Mouse (Mus musculus): ENCODE data around the gene Etfdh. TPM values are rescaled to one million over a fixed set of nuclear protein-coding genes. Genes with fewer than 3 reads are reported as not detected.

Gene Etfdh
- 100 to 1,000 TPM; 175 to 219 TPM for total RNA-seq (2021)
- long read RNA-seq, experiment 1, transcript Etfdh-201 (13 exons, 2,377 nt): major isoform, 238 of 264 reads
- long read RNA-seq, experiment 1, partial matches to known transcripts: 17 of 264 reads
- long read RNA-seq, experiment 1, other reads (novel, unspliced or antisense): 6 of 264 reads
- long read RNA-seq, experiment 2, transcript Etfdh-201 (13 exons, 2,377 nt): major isoform, 66 of 74 reads
- long read RNA-seq, experiment 2, partial matches to known transcripts: 6 of 74 reads
- long read RNA-seq, experiment 2, other reads (novel, unspliced or antisense): 2 of 74 reads

- peak; percentile 75 to 82 for DNase-seq
These were observed at the start of gene Etfdh for GRCm38 (mm10) chr3:79629416-79629730. TSS of gene Etfdh (minus strand) at chr3:79629500.

GRCm38 (mm10) chr3:79676411-79676810, 47.1 kb upstream of the Etfdh start:
- DNase-seq: no peak

- no peak for DNase-seq
These were observed 45.3 kb upstream of the Etfdh start for GRCm38 (mm10) chr3:79674641-79675040.

GRCm38 (mm10) chr3:79673082-79673481, 43.8 kb upstream of the Etfdh start:
- DNase-seq: peak; percentile 45 to 76

- DNase-seq: no peak
These were observed 42.9 kb upstream of the Etfdh start for GRCm38 (mm10) chr3:79672188-79672587.

- no peak for DNase-seq
These were observed 41.3 kb upstream of the Etfdh start for GRCm38 (mm10) chr3:79670556-79670955.

- peak; percentile 29 to 52 for DNase-seq
These were observed 35.6 kb upstream of the Etfdh start for GRCm38 (mm10) chr3:79664787-79665408.

GRCm38 (mm10) chr3:79656682-79657081, 27.4 kb upstream of the Etfdh start:
- DNase-seq: no peak

- DNase-seq: no peak
These were observed 22.8 kb upstream of the Etfdh start for GRCm38 (mm10) chr3:79652129-79652528.

- peak; percentile 95 for DNase-seq
These were observed 512 bp downstream of the Etfdh start, which contains the start of gene 4930579G24Rik for GRCm38 (mm10) chr3:79628561-79629415. TSS of gene 4930579G24Rik (plus strand) at chr3:79629079.

GRCm38 (mm10) chr3:79628182-79628560, 1.1 kb downstream of the Etfdh start:
- no peak for DNase-seq

GRCm38 (mm10) chr3:79627484-79628181, 1.7 kb downstream of the Etfdh start:
- DNase-seq: no peak

- DNase-seq: no peak
These were observed 19.4 kb downstream of the Etfdh start for GRCm38 (mm10) chr3:79609886-79610285.

GRCm38 (mm10) chr3:79595468-79595867, 33.8 kb downstream of the Etfdh start:
- no peak for DNase-seq

GRCm38 (mm10) chr3:79591793-79592471, 37.4 kb downstream of the Etfdh start:
- no peak for DNase-seq

GRCm38 (mm10) chr3:79590863-79591792, 38.2 kb downstream of the Etfdh start, which contains the start of gene Ppid:
TSS of gene Ppid (plus strand) at chr3:79591342.
- DNase-seq: peak; percentile 81 to 86

- DNase-seq: no peak
These were observed 39.6 kb downstream of the Etfdh start for GRCm38 (mm10) chr3:79589671-79590070.

- peak; percentile 89 to 93 for DNase-seq
These were observed 42.5 kb downstream of the Etfdh start for GRCm38 (mm10) chr3:79586804-79587203.

GRCm38 (mm10) chr3:79579891-79580575, 49.3 kb downstream of the Etfdh start:
- DNase-seq: no peak

- DNase-seq: no peak
These were observed 51.1 kb downstream of the Etfdh start for GRCm38 (mm10) chr3:79578164-79578563.

Measured in adrenal gland, postnatal 36 days (tissue).